Mouse (Mus musculus): ENCODE results near the gene Pde8a. TPM values are rescaled to one million over a fixed set of nuclear protein-coding genes. Genes with fewer than 3 reads are reported as not detected.

The Pde8a gene
- 2.6 and 2.9 TPM in 2 replicates for polyA plus RNA-seq (2014; fragmentation: Nextera tagmentation; extraction: Ambion mirVana)

DNA sequence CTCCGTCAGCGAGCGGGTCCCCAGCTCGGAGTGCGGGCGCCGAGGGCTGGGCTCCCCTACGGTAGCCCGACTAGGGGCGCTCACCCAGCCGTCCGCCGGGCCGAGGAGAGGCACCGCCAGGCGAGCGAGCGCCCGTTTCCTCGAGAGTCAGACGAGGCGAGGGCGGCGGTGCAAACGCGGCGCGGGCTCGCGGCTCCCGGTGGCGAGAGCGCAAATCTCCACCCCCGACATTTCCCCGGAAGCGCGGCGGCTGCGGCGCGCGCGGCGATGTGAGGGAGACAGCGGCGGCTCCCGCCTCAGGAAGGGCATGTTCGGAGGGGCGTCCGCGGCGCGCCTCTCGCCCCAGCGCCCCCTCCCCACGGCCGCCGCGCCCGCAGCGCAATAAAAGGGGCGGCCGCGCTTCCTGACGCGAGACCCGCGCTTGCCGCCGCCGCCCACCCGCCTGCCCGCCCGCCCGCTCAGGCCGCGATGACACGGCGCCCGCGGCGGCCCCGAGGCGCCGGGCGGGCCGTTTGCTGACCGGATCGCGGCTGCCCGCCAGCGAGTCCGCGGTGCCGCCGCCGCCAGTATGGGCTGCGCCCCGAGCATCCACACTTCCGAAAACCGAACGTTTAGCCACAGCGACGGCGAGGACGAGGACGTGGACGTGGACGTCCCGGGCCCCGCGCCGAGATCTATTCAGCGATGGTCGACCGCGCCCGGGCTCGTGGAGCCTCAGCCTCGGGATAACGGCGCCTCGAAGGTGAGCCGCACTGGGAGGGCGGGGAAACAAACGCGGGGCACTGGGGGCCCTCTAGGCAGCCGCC, at the start of gene Pde8a:
Gene Pde8a, plus strand, starts transcription at position 250 of the 806 bp plus-strand sequence.
- DNase-seq (ENCODE audit: low spot score) (no peak), ATAC-seq (ENCODE audit: low FRiP score) (no peak; the same call in 1 of the 2 replicates)
- Histone ChIP-seq H3K4me2 (replicated peaks) (peak within 1 kb of the TSS; percentile 51), H3K4me1 (replicated peaks; ENCODE audit: control insufficient read depth, insufficient read depth, low read length) (no peaks in the 10 kb centered on the region; the same call in 1 of the 2 replicates), H3K9me3 (ENCODE audit: control insufficient read depth, low read length) (no peaks in the 10 kb centered on the region), H3K9ac (peak within 1 kb of the TSS; percentile 51), H3K27ac (peak within 1 kb of the TSS; percentile 15; the same call in 1 of the 2 replicates), H3K36me3 (replicated peaks; ENCODE audit: control insufficient read depth, insufficient read depth) (no peaks in the 10 kb centered on the region), H3K4me3 (replicated peaks; ENCODE audit: low read length) (peak within 1 kb of the TSS; percentile 35), H3K27me3 (ENCODE audit: control insufficient read depth, insufficient read depth, low read length) (peaks cover 70% of the 10 kb centered on the region)
- WGBS = 2% methylated on average over 78 of the region's 128 CpGs

DNA sequence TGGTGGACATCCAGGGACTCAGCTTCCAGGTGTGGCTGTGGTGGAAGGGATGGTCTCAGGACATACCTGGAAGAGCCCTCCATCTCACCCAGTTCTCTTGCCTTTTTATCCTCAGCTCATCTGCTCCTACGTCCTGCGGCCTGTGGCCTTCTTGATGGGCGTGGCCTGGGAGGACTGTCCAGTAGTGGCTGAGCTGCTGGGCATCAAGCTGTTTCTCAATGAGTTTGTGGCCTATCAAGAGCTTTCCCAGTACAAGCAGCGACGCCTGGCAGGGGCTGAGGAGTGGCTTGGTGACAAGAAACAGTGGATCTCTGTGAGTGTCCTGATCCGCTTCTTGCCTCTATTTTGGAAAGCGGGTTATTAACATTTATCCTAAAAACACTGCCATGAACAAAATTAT, 49.0 kb upstream of the Pde8a start:
- Histone ChIP-seq H3K27me3 (ENCODE audit: control insufficient read depth, insufficient read depth, low read length) (no peaks in the 10 kb centered on the region), H3K27ac (no peak overlapping the region), H3K36me3 (replicated peaks; ENCODE audit: control insufficient read depth, insufficient read depth) (no peaks in the 10 kb centered on the region), H3K9ac (no peak overlapping the region), H3K4me2 (replicated peaks) (no peak overlapping the region), H3K4me3 (replicated peaks; ENCODE audit: low read length) (no peak overlapping the region), H3K4me1 (replicated peaks; ENCODE audit: control insufficient read depth, insufficient read depth, low read length) (no peaks in the 10 kb centered on the region), H3K9me3 (ENCODE audit: control insufficient read depth, low read length) (no peaks in the 10 kb centered on the region)
- no peak for ATAC-seq (ENCODE audit: low FRiP score)
- no peak for DNase-seq (ENCODE audit: low spot score)
- WGBS = 64% methylated on average over 7 of the region's 7 CpGs

DNA sequence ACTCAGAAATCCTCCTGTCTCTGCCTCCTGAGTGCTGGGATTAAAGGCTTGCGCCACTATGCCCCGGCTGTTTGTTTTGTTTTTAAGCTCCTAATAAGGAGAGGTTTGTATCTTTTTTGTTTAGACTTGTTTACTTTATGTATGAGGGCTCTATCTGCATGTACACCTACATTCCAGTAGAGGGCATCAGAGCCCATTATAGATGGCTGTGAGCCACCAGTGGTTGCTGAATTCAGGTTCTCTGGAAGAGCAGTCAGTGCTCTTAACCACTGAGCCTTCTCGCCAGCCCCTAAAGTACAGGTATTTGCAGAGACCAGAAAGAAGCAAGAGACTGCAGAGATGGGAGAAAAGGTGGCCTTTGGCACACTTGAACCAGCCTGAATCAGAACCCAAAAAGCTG, 46.3 kb upstream of the Pde8a start:
- H3K9ac ChIP-seq = no peak overlapping the region
- 41% methylated on average over 3 of the region's 3 CpGs for WGBS
- H3K4me3 ChIP-seq (replicated peaks; ENCODE audit: low read length) = no peak overlapping the region
- H3K36me3 ChIP-seq (replicated peaks; ENCODE audit: control insufficient read depth, insufficient read depth) = no peaks in the 10 kb centered on the region
- H3K27me3 ChIP-seq (ENCODE audit: control insufficient read depth, insufficient read depth, low read length) = no peaks in the 10 kb centered on the region
- ATAC-seq (ENCODE audit: low FRiP score) (no peak; the same call in 1 of the 2 replicates), DNase-seq (ENCODE audit: low spot score) (peak; percentile 85)
- H3K4me1 ChIP-seq (replicated peaks; ENCODE audit: control insufficient read depth, insufficient read depth, low read length) = no peaks in the 10 kb centered on the region
- H3K9me3 ChIP-seq (ENCODE audit: control insufficient read depth, low read length) = no peaks in the 10 kb centered on the region
- no peak overlapping the region for H3K27ac ChIP-seq
- no peak overlapping the region for H3K4me2 ChIP-seq (replicated peaks)

DNA sequence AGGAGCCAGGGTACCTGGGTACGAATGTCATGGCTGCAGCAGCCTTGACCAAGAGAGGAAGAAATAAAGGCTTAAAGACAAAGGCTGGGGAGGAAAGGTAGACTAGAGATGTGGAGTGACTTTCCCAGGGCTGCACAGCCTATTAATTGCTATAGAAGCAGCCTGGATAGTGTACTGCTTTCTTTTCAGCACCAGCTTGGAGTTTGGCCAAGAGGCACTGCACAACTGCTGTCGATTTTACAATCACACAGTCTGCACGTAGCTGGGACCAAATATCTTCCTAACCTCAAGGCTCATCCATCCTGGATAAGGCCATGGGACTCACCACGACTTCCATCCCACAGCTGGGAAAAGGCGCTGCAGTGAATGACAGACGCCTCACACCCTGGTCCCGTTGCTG, 44.0 kb upstream of the Pde8a start:
- H3K9ac ChIP-seq = no peak overlapping the region
- no peaks in the 10 kb centered on the region for H3K36me3 ChIP-seq (replicated peaks; ENCODE audit: control insufficient read depth, insufficient read depth)
- ATAC-seq (ENCODE audit: low FRiP score) (no peak), DNase-seq (ENCODE audit: low spot score) (no peak)
- H3K27ac ChIP-seq = no peak overlapping the region
- H3K4me1 ChIP-seq (replicated peaks; ENCODE audit: control insufficient read depth, insufficient read depth, low read length) = no peaks in the 10 kb centered on the region
- 75% methylated on average over 7 of the region's 7 CpGs for WGBS
- H3K27me3 ChIP-seq (ENCODE audit: control insufficient read depth, insufficient read depth, low read length) = no peaks in the 10 kb centered on the region
- 0 out of 2 replicates have a peak, but pooled peaks cover 8% of the 10 kb centered on the region for H3K9me3 ChIP-seq (ENCODE audit: control insufficient read depth, low read length)
- H3K4me3 ChIP-seq (replicated peaks; ENCODE audit: low read length) = no peak overlapping the region
- H3K4me2 ChIP-seq (replicated peaks) = no peak overlapping the region

DNA sequence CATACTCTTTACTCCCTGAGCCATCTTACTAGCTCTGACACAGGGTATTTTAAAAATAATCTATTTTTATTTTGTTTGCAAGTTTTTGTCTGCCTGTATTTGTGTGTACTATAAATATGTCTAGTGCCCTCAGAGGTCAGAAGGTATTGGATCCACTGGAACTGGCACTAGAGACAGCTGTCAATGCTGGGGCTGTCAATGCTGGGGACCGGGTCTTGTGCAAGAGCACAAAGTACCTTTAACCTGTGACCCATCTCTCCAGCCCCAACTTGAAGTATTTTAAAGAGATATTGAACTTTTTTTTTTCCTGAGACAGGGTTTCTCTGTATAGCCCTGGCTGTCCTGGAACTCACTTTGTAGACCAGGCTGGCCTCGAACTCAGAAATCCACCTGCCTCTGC, 39.5 kb upstream of the Pde8a start:
- H3K4me1 ChIP-seq (replicated peaks; ENCODE audit: control insufficient read depth, insufficient read depth, low read length) = no peaks in the 10 kb centered on the region
- no peak for ATAC-seq (ENCODE audit: low FRiP score)
- no peak overlapping the region for H3K4me2 ChIP-seq (replicated peaks)
- H3K27me3 ChIP-seq (ENCODE audit: control insufficient read depth, insufficient read depth, low read length) = no peaks in the 10 kb centered on the region
- 99% methylated on average over 2 of the region's 2 CpGs for WGBS
- 0 out of 2 replicates have a peak, but pooled peaks cover 8% of the 10 kb centered on the region for H3K9me3 ChIP-seq (ENCODE audit: control insufficient read depth, low read length)
- H3K9ac ChIP-seq = no peak overlapping the region
- DNase-seq (ENCODE audit: low spot score) = no peak
- no peak overlapping the region for H3K27ac ChIP-seq
- no peak overlapping the region for H3K4me3 ChIP-seq (replicated peaks; ENCODE audit: low read length)
- no peaks in the 10 kb centered on the region for H3K36me3 ChIP-seq (replicated peaks; ENCODE audit: control insufficient read depth, insufficient read depth)

DNA sequence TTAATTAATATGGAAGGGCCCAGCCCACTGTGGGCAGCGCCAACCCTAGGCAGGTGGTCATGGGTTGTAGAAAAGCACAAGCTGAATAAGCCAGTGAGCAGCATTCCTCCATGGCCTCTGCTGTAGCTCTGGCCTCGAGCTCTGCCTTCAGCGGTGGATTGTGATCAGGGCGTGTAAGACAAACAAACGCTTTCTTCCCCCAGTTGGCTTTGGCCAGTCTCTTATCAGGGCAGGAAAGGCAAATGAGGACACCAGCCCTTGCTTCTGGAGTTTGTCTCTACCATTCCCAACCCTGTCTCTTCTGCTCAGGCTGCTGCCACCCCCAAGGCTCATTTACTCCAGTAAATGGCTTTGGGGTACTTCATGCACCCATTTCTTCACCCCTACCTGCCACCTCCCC, 38.7 kb upstream of the Pde8a start:
- no peak overlapping the region for H3K27ac ChIP-seq
- DNase-seq (ENCODE audit: low spot score) = no peak
- WGBS = 94% methylated on average over 5 of the region's 5 CpGs
- no peak overlapping the region for H3K9ac ChIP-seq
- H3K27me3 ChIP-seq (ENCODE audit: control insufficient read depth, insufficient read depth, low read length) = no peaks in the 10 kb centered on the region
- H3K4me3 ChIP-seq (replicated peaks; ENCODE audit: low read length) = no peak overlapping the region
- no peaks in the 10 kb centered on the region for H3K36me3 ChIP-seq (replicated peaks; ENCODE audit: control insufficient read depth, insufficient read depth)
- H3K9me3 ChIP-seq (ENCODE audit: control insufficient read depth, low read length) = 0 out of 2 replicates have a peak, but pooled peaks cover 8% of the 10 kb centered on the region
- ATAC-seq (ENCODE audit: low FRiP score) = no peak
- no peaks in the 10 kb centered on the region for H3K4me1 ChIP-seq (replicated peaks; ENCODE audit: control insufficient read depth, insufficient read depth, low read length)
- H3K4me2 ChIP-seq (replicated peaks) = no peak overlapping the region

DNA sequence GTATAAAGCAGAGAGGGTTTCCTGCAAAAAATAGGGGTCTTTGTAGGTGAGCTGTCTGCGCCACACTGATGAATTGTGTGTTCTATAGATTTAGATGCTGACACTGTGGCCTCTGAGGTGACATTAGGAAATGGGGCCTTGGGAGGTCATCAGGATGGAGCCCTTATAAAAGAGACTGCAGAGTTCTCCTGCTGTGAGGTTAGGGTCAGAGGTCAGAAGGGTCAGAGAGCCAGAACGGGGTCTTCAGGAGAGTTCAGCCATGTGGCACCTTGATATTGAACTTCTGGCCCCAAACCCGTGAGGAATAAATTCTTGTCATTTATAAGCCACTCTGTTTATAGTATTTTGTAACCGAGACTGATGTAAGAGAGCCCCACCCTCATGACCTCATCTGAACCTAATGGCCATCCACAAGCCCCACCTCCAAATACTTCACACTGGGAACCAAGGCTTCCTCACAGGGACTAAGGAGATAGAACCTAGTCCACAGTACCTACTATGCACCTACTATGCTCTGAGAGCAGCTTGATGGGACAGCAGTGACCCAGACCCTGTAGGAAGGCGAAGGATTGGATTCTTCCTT, 37.1 kb upstream of the Pde8a start:
- Histone ChIP-seq H3K27me3 (ENCODE audit: control insufficient read depth, insufficient read depth, low read length) (no peaks in the 10 kb centered on the region), H3K9me3 (ENCODE audit: control insufficient read depth, low read length) (0 out of 2 replicates have a peak, but pooled peaks cover 8% of the 10 kb centered on the region), H3K4me1 (replicated peaks; ENCODE audit: control insufficient read depth, insufficient read depth, low read length) (no peaks in the 10 kb centered on the region), H3K36me3 (replicated peaks; ENCODE audit: control insufficient read depth, insufficient read depth) (no peaks in the 10 kb centered on the region), H3K4me3 (replicated peaks; ENCODE audit: low read length) (no peak overlapping the region), H3K27ac (no peak overlapping the region), H3K9ac (no peak overlapping the region), H3K4me2 (replicated peaks) (no peak overlapping the region)
- no peak for DNase-seq (ENCODE audit: low spot score)
- ATAC-seq (ENCODE audit: low FRiP score) = no peak
- 44% methylated on average over 5 of the region's 5 CpGs for WGBS

DNA sequence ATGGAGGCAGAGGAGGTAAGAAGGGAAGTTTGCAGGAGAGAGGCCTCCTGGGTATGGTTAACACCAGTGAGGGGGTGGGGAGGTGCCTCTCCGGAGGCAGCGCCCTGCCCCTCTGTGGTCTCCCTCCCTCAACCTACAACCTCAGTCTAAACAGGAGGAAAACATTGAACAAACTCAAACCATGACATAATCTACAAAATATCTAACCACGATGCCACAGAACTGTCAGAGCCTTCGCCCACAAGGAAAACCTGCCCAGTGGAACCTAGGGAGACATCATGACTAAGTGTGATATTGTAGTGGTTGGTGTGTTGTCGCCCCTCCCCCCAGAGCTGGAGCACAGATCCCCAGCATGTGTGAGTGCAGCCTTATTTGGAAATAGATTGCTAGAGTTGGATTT, 33.9 kb upstream of the Pde8a start:
- 84% methylated on average over 5 of the region's 5 CpGs for WGBS
- Histone ChIP-seq H3K4me3 (replicated peaks; ENCODE audit: low read length) (no peak overlapping the region), H3K36me3 (replicated peaks; ENCODE audit: control insufficient read depth, insufficient read depth) (no peaks in the 10 kb centered on the region), H3K4me2 (replicated peaks) (no peak overlapping the region), H3K4me1 (replicated peaks; ENCODE audit: control insufficient read depth, insufficient read depth, low read length) (no peaks in the 10 kb centered on the region), H3K9ac (no peak overlapping the region), H3K27me3 (ENCODE audit: control insufficient read depth, insufficient read depth, low read length) (no peaks in the 10 kb centered on the region), H3K27ac (no peak overlapping the region), H3K9me3 (ENCODE audit: control insufficient read depth, low read length) (no peaks in the 10 kb centered on the region)
- ATAC-seq (ENCODE audit: low FRiP score) (no peak), DNase-seq (ENCODE audit: low spot score) (no peak)

DNA sequence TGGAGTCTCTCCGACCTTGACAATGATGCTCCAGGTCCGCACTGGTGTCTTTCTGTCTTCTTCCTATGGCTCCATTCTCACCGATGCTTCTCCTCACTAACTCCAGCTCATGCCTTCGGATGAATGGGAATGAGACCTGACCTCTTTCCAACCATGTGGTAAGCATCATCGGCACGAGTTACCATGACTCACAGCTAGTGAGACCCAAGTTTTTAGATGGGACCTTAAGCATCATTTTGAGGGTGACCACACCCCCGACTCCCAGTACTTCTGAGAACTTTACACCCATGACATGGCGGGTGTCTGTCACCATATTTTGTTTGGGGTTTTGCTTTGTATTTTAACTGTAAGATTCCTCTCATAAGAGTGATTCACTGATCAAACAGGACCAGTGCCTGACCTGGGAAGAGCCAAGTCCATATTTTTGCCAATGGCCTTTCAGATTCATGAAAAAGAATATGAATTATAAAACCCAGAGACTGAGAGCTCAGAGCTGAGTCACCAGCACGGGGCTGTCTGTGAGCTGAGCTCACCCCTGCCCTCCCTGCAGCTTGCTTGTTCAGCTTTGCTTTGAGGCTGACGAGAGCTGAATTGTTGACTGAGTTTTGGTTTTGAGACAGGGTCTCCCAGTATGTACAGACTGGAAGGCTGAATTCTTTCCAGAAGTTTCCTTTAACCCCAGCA, 30.8 kb upstream of the Pde8a start:
- DNase-seq (ENCODE audit: low spot score) (no peak), ATAC-seq (ENCODE audit: low FRiP score) (no peak)
- Histone ChIP-seq H3K27me3 (ENCODE audit: control insufficient read depth, insufficient read depth, low read length) (no peaks in the 10 kb centered on the region), H3K36me3 (replicated peaks; ENCODE audit: control insufficient read depth, insufficient read depth) (no peaks in the 10 kb centered on the region), H3K27ac (no peak overlapping the region), H3K4me1 (replicated peaks; ENCODE audit: control insufficient read depth, insufficient read depth, low read length) (no peaks in the 10 kb centered on the region), H3K9ac (no peak overlapping the region), H3K4me3 (replicated peaks; ENCODE audit: low read length) (no peak overlapping the region), H3K4me2 (replicated peaks) (no peak overlapping the region), H3K9me3 (ENCODE audit: control insufficient read depth, low read length) (no peaks in the 10 kb centered on the region)
- WGBS = 86% methylated on average over 10 of the region's 10 CpGs
